Mouse (Mus musculus) induced T-regulatory cell, adult 2 months (primary cell): ENCODE measurements at regions not wholly inside any gene's neighbourhood (a gene's known extent, or its start where the extent isn't known, plus 50 kb on each side); places are given as distances from the start of the nearest gene placed in this dataset.

Source experiments
- DNase-seq: peaks from one replicate; pipeline ENCODE4 v3.0.0-alpha.2; 2012; ENCODE audit warnings: low read depth

- no peak for DNase-seq
Measured at GRCm38 (mm10) chr9:74650036-74650435, 211.7 kb upstream of the Onecut1 start.

DNA sequence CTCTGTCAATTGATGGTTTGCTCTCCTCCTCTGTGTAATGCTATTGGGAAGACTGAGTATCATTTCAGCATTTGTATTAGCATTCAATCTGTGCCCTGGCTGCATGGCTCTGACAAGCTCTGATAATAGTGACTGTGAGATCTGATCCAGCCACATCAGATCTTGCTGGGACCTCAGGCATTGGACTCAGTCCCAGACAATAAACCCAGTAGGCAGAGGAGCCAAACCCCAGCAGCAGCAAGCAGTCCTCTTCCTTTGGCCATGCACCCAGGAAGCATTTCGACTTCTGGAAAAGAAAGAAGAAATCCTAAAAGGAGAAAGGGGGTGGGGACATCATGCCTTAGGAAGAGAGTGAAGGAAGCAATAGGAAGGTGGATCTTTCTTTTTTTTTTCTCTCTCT lies 205.8 kb upstream of the Onecut1 start:
- no peak for DNase-seq

DNA sequence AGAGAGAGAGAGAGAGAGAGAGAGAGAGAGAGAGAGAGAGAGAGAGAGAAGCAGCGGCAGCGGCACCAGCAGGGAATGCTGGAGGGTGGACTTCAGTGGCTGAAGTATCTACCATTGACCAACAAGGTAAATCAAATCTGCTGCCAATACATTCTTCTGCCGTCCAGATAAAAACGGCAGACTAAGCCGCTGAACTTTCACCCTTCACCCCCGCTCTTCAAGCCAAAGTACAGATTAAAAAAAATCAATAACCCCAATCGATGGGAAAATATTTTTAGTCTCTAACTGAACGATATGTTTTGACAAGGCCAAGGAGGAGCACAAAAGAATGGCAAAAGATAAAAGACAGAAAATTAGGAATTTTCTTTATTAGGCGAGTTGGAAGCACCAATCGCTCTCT lies 205.3 kb upstream of the Onecut1 start:
- no peak for DNase-seq

DNA sequence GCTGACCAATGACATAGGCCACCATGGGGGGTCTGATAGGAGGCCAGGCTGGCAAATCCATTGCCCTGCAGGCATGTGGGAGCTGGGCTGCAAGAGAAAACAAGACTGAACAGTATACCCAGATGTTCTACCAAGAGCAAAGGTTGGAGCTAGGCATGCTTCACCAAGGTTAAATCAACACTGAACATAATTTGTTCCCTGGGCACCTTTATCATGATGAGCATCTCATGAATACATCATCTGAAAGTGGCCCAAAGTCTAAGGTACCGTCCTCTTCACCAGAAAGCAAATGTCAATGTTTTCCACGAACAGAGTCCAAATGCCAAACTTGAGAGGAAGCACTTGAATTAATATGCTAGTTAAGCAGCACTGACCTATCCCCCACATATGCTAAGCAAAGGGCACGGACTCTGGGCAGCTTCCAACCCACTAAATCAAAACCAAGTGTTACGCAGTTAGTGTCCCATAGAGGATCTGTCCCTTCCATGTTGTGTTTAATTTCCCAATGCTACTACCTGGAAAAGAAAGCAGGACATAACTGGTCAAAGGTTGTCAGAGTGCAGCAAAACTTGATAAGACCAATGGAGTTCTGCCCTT lies 190.3 kb upstream of the Onecut1 start:
- DNase-seq = no peak

DNA sequence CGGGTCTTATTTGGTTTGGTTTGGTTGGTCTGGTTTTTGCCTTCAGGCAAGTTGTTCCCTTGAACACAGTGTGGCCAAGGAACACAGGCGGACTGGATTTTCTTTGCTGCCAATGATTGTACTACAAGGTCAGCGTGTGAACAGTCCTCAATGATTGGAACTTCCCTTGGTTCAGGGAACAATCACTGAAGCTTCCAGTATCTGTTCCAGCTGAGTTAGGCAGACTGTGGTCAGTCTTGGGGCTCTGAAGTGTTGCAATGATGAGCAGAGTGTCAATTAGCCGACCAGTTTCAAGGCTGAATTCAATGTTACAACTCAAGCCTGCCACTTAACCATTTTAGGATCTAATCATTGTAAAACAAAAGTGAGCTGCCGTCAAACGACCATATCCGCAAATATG lies 189.5 kb upstream of the Onecut1 start:
- DNase-seq = no peak

DNA sequence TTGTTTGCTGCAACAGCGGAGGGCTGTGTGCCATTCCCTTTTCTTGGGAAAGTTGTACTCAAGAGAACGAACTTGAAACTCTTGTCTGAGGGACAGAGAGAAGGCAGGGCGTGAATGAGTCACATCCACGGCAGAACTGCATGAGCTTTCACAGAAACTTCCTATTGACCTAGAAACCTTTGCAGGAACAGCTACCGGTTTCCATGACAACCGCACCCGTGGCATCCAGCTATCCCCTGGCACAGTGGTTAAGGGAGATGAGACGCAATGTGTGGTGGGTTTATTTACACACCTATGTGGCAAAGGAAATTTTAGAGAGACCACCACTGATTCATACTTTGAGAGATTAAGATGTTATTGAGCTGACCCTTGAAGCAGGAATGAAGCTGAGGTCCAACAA lies 163.5 kb upstream of the Onecut1 start:
- no peak for DNase-seq

- DNase-seq = no peak
Measured at GRCm38 (mm10) chr9:74705698-74706097, 156.0 kb upstream of the Onecut1 start.

GRCm38 (mm10) chr9:74707608-74708007 lies 154.1 kb upstream of the Onecut1 start:
- no peak for DNase-seq

DNA sequence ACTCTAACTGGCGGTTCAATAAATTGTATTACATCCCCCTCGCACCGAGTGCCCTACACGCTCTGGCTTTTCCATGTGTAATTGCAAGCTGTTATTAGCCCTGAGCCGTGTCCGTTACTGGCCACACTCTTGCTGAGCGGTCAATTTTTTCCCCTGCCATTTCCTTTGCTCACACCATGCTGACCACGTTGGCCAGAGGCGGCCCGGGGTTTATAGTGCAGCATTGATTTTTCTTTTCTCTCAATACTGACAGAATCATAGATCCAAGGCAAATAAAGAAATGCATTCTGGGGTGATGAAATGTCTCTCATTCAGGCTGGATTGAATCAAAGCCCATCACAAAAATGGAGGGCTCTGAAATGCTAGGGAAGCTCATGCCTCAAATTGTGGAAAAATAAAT lies 150.0 kb upstream of the Onecut1 start:
- DNase-seq = no peak

DNA sequence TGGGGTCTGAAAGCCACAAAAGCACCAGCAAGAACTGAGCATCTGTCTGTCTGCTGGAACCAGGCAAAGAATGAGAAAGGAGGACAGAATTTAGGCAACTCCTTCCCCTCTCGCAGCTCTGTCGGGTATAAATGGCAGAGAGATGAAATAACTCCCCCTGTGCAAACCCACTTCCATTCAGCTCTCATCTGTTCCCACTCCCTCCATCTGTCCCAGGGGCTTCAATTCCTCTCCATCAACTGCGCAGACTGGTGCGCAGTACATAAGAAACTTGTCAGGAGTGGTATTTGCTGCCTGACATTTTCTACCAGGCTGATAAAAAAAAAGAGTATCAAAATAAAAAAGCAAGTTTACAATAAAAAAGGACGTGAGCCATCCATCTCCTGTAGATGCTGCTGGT lies 129.3 kb upstream of the Onecut1 start:
- no peak for DNase-seq

DNA sequence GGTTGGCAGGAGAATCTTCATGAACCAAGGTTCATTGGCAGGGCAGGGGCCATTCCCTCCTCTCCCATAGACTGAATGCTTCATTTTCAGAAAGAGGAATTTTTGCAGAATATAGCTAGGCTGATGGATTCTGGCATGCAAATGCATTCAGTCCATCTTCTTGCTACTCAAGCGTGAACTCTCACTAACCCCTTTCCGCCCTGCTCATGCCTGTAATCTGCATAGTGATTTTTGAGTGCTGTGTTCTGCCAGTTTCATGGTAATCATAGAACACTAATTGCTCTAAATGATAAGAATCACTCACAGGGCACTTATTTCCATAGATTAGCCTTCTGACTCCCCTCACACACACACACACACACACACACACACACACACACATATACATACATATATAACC lies 119.8 kb upstream of the Onecut1 start:
- no peak for DNase-seq

DNA sequence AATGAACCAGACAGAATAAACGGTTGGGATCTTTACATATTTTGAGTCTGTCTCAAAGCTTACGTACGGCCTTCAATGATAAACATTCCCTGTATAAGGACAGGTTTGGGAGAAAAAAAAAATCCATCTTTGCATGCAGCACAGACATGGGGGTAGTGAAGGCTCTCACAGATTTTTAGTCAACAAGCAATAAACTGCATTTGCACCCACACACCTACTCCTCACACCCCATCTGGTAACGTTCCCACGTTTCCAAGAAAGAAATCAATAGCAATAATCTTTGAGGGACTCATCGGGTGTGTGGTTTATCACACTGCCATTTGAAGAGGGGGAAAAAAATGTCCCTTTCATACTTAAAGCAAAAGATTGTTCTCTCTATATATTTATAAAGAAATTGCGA lies 113.8 kb upstream of the Onecut1 start:
- DNase-seq = no peak

DNA sequence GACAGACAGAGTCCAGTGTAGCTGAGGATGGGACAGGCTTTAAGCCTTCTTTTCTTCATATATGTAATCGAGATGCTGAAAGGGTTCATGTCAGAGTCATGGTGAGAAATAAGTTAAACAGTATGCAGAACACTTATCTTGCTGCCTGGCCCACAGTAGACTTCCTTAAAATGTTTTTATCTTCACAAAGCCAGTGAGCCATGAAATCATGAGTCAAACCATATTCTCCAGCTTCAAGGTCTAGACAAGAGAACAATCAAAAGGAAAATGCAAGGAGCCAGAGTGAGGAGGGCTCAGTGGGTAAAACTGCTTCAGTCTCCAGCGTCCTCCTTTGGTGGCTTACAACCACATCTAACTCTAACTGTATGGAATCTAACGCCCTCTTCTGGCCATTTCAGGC lies 103.7 kb upstream of the Onecut1 start:
- no peak for DNase-seq

DNA sequence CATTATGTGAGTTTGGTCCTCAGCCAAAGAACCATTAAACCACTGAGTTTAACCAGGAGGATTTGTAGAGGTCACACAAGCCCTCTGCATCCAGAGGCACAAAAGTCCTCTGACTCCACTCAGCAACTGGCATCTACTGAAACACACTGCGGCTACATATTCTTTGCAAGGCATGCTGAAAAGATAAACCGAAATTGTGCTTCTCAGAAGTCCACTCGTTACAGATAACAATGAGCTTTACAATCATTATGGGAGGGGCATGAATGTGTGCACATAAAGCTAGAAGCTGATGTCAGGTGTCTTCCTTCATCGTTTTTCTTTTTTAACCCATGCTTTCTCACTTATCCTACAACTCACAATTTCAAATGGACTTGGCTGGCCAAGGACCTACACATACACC lies 102.8 kb upstream of the Onecut1 start:
- no peak for DNase-seq

GRCm38 (mm10) chr9:74780419-74780818 lies 81.3 kb upstream of the Onecut1 start:
- DNase-seq = no peak

- DNase-seq = no peak
Measured at GRCm38 (mm10) chr9:74793394-74793793, 68.3 kb upstream of the Onecut1 start.

DNA sequence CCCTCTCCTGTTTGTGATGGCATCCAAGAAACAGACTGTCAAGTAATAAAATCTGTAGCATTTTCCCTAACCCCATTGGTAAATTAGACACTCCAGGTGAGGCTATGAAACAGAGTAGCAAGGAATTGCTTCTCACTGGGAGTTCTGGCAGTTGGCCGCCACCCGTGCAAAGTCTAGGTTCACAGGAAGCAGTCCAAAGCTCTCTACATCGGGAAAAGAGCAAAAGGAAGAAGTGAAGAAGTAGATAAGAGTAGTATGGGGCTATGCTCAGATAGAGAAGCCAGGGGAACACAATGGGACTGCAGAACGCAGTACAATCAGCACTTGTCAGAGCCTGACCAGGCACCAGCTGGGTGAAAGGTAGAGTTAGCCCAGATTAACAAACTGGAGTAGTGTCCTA lies 65.7 kb upstream of the Onecut1 start:
- no peak for DNase-seq

DNA sequence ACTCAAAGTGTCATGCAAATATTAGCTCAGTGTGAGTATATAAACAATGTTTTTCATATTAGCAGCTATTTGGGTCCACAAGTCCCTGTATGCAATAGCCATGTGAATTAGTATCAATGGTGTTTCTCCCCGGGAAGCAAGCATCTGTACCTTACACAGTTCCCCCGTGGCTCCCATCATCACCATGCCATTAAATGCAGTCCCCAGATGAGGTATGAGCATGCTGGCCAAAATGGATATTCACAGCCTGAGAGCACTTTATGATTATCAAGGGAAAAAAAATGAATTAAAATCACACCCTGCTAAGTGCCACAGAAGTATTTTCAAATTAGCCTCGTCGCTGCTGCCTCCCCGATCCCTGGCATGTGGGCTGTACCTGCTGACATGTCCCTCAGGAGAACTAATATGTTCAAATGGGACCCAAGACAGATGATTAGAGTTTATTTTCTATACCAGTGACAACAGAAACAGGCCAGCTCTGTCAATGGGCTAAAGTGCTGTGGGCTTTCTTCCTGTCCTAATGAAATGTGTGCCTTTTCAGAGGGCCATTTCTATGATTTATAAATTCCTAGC lies 64.4 kb upstream of the Onecut1 start:
- DNase-seq = no peak

DNA sequence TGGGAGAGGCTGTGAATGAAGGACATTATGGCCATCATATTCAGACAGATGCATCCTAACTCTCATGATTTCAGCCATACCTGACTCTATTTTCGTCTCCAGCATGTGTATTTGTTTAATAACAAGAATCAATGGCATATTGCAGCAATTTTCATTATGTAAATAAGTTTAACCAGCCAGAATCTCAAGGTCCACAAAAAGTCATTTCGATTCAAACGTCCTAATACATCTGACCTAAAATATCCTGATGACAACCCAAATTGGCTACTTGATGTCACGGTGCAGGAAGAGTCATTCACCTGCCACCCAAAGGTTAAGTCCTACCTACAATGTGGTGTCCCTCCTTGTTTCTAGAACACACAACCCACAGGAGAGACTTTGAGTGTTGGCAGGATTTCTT lies 60.6 kb upstream of the Onecut1 start:
- DNase-seq = no peak

DNA sequence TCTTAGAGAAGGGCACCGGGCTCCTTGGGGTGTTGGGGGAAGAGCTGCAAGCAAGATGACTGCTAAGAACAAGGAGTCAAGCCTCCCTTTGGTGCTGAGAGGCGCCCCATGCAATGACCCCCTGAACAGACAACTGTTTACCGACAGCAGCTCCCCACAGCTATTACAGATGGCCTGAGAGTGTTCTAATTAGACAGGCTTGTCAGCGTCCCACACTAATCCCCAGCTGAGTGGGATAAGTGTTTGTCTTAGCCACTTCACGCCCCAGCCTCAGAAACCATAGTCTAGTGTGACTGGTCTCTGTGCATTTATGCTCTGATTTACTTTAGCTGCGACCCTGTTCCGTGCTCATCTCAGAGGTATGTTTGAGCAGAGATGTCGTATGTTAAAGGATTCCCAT lies 50.3 kb upstream of the Onecut1 start:
- no peak for DNase-seq
